Mouse (Mus musculus): ENCODE measurements at regions not wholly inside any gene's neighbourhood (a gene's known extent, or its start where the extent isn't known, plus 50 kb on each side); places are given as distances from the start of the nearest gene placed in this dataset.

- H3K27me3 ChIP-seq (ENCODE audit: control insufficient read depth, insufficient read depth, low read length): no peaks in the 10 kb centered on the region
- H3K4me2 ChIP-seq (ENCODE audit: low read depth, low read length): no peak overlapping the region
- DNase-seq (ENCODE audit: low spot score) (no peak), ATAC-seq (replicated peaks; ENCODE audit: insufficient number of reproducible peaks, low FRiP score, low TSS enrichment, low read depth) (no peak)
- no peaks in the 10 kb centered on the region for H3K36me3 ChIP-seq (replicated peaks; ENCODE audit: control insufficient read depth, insufficient read depth, low read depth, low read length)
- no peak overlapping the region for H3K9ac ChIP-seq (replicated peaks; ENCODE audit: low read length)
- 89% methylated on average over 6 of the region's 6 CpGs for WGBS
- no peaks in the 10 kb centered on the region for H3K9me3 ChIP-seq (replicated peaks; ENCODE audit: control insufficient read depth, low read length)
- H3K4me1 ChIP-seq (ENCODE audit: control insufficient read depth, insufficient read depth, low read length): no peaks in the 10 kb centered on the region
- no peak overlapping the region for H3K27ac ChIP-seq (replicated peaks; ENCODE audit: low read depth, low read length)
- H3K4me3 ChIP-seq (ENCODE audit: low read depth, low read length): no peak overlapping the region
These were observed 189.8 kb downstream of the Gm11011 start for GRCm38 (mm10) chr2:169397758-169398157.

- no peak overlapping the region for H3K4me2 ChIP-seq (ENCODE audit: low read depth, low read length)
- no peak for DNase-seq (ENCODE audit: low spot score)
- no peak overlapping the region for H3K9ac ChIP-seq (replicated peaks; ENCODE audit: low read length)
These were observed 190.5 kb downstream of the Gm11011 start for GRCm38 (mm10) chr2:169397013-169397412.

GRCm38 (mm10) chr2:169396294-169396693 is 191.3 kb downstream of the Gm11011 start:
- H3K27ac ChIP-seq (replicated peaks; ENCODE audit: low read depth, low read length): no peak overlapping the region
- WGBS: 78% methylated on average over 4 of the region's 4 CpGs
- H3K27me3 ChIP-seq (ENCODE audit: control insufficient read depth, insufficient read depth, low read length): no peaks in the 10 kb centered on the region
- H3K9ac ChIP-seq (replicated peaks; ENCODE audit: low read length): no peak overlapping the region
- DNase-seq (ENCODE audit: low spot score): no peak
- H3K36me3 ChIP-seq (replicated peaks; ENCODE audit: control insufficient read depth, insufficient read depth, low read depth, low read length): no peaks in the 10 kb centered on the region
- no peak overlapping the region for H3K4me2 ChIP-seq (ENCODE audit: low read depth, low read length)
- no peaks in the 10 kb centered on the region for H3K4me1 ChIP-seq (ENCODE audit: control insufficient read depth, insufficient read depth, low read length)
- no peak overlapping the region for H3K4me3 ChIP-seq (ENCODE audit: low read depth, low read length)
- H3K9me3 ChIP-seq (replicated peaks; ENCODE audit: control insufficient read depth, low read length): no peaks in the 10 kb centered on the region
- ATAC-seq (replicated peaks; ENCODE audit: insufficient number of reproducible peaks, low FRiP score, low TSS enrichment, low read depth): no peak

More at GRCm38 (mm10) chr2:169397013-169397412, 190.5 kb downstream of the Gm11011 start:
- Histone ChIP-seq H3K4me3 (ENCODE audit: low read depth, low read length) (no peak overlapping the region), H3K4me1 (ENCODE audit: control insufficient read depth, insufficient read depth, low read length) (no peaks in the 10 kb centered on the region), H3K9me3 (replicated peaks; ENCODE audit: control insufficient read depth, low read length) (no peaks in the 10 kb centered on the region), H3K27ac (replicated peaks; ENCODE audit: low read depth, low read length) (no peak overlapping the region), H3K27me3 (ENCODE audit: control insufficient read depth, insufficient read depth, low read length) (no peaks in the 10 kb centered on the region), H3K36me3 (replicated peaks; ENCODE audit: control insufficient read depth, insufficient read depth, low read depth, low read length) (no peaks in the 10 kb centered on the region)
- WGBS: 81% methylated on average over 4 of the region's 4 CpGs
- ATAC-seq (replicated peaks; ENCODE audit: insufficient number of reproducible peaks, low FRiP score, low TSS enrichment, low read depth): no peak

- H3K4me3 ChIP-seq (ENCODE audit: low read depth, low read length): no peak overlapping the region
- 79% methylated on average over 4 of the region's 4 CpGs for WGBS
- H3K9me3 ChIP-seq (replicated peaks; ENCODE audit: control insufficient read depth, low read length): no peaks in the 10 kb centered on the region
- DNase-seq (ENCODE audit: low spot score) (no peak), ATAC-seq (replicated peaks; ENCODE audit: insufficient number of reproducible peaks, low FRiP score, low TSS enrichment, low read depth) (no peak)
- H3K27me3 ChIP-seq (ENCODE audit: control insufficient read depth, insufficient read depth, low read length): no peaks in the 10 kb centered on the region
- no peaks in the 10 kb centered on the region for H3K4me1 ChIP-seq (ENCODE audit: control insufficient read depth, insufficient read depth, low read length)
- H3K36me3 ChIP-seq (replicated peaks; ENCODE audit: control insufficient read depth, insufficient read depth, low read depth, low read length): no peaks in the 10 kb centered on the region
- no peak overlapping the region for H3K4me2 ChIP-seq (ENCODE audit: low read depth, low read length)
- H3K27ac ChIP-seq (replicated peaks; ENCODE audit: low read depth, low read length): no peak overlapping the region
- H3K9ac ChIP-seq (replicated peaks; ENCODE audit: low read length): no peak overlapping the region
These were observed 197.9 kb downstream of the Gm11011 start for GRCm38 (mm10) chr2:169389611-169390010.

GRCm38 (mm10) chr2:169388569-169388968 is 199.0 kb downstream of the Gm11011 start:
- Histone ChIP-seq H3K9ac (replicated peaks; ENCODE audit: low read length) (no peak overlapping the region), H3K4me3 (ENCODE audit: low read depth, low read length) (no peak overlapping the region), H3K9me3 (replicated peaks; ENCODE audit: control insufficient read depth, low read length) (no peaks in the 10 kb centered on the region), H3K27ac (replicated peaks; ENCODE audit: low read depth, low read length) (no peak overlapping the region), H3K27me3 (ENCODE audit: control insufficient read depth, insufficient read depth, low read length) (no peaks in the 10 kb centered on the region), H3K36me3 (replicated peaks; ENCODE audit: control insufficient read depth, insufficient read depth, low read depth, low read length) (no peaks in the 10 kb centered on the region), H3K4me1 (ENCODE audit: control insufficient read depth, insufficient read depth, low read length) (no peaks in the 10 kb centered on the region), H3K4me2 (ENCODE audit: low read depth, low read length) (no peak overlapping the region)
- WGBS: 82% methylated on average over 8 of the region's 8 CpGs
- ATAC-seq (replicated peaks; ENCODE audit: insufficient number of reproducible peaks, low FRiP score, low TSS enrichment, low read depth) (no peak), DNase-seq (ENCODE audit: low spot score) (no peak)

- no peaks in the 10 kb centered on the region for H3K4me1 ChIP-seq (ENCODE audit: control insufficient read depth, insufficient read depth, low read length)
- no peaks in the 10 kb centered on the region for H3K36me3 ChIP-seq (replicated peaks; ENCODE audit: control insufficient read depth, insufficient read depth, low read depth, low read length)
- ATAC-seq (replicated peaks; ENCODE audit: insufficient number of reproducible peaks, low FRiP score, low TSS enrichment, low read depth) (no peak), DNase-seq (ENCODE audit: low spot score) (no peak)
- H3K4me2 ChIP-seq (ENCODE audit: low read depth, low read length): no peak overlapping the region
- H3K9me3 ChIP-seq (replicated peaks; ENCODE audit: control insufficient read depth, low read length): no peaks in the 10 kb centered on the region
- 62% methylated on average over 23 of the region's 23 CpGs for WGBS
- H3K27me3 ChIP-seq (ENCODE audit: control insufficient read depth, insufficient read depth, low read length): no peaks in the 10 kb centered on the region
- no peak overlapping the region for H3K4me3 ChIP-seq (ENCODE audit: low read depth, low read length)
- no peak overlapping the region for H3K9ac ChIP-seq (replicated peaks; ENCODE audit: low read length)
- no peak overlapping the region for H3K27ac ChIP-seq (replicated peaks; ENCODE audit: low read depth, low read length)
These were observed 199.6 kb downstream of the Gm11011 start for GRCm38 (mm10) chr2:169387765-169388518.

- DNase-seq (ENCODE audit: low spot score): no peak
- Histone ChIP-seq H3K9ac (replicated peaks; ENCODE audit: low read length) (no peak overlapping the region), H3K4me3 (ENCODE audit: low read depth, low read length) (no peak overlapping the region), H3K4me2 (ENCODE audit: low read depth, low read length) (no peak overlapping the region), H3K27me3 (ENCODE audit: control insufficient read depth, insufficient read depth, low read length) (no peaks in the 10 kb centered on the region), H3K9me3 (replicated peaks; ENCODE audit: control insufficient read depth, low read length) (no peaks in the 10 kb centered on the region), H3K4me1 (ENCODE audit: control insufficient read depth, insufficient read depth, low read length) (no peaks in the 10 kb centered on the region), H3K36me3 (replicated peaks; ENCODE audit: control insufficient read depth, insufficient read depth, low read depth, low read length) (no peaks in the 10 kb centered on the region), H3K27ac (replicated peaks; ENCODE audit: low read depth, low read length) (no peak overlapping the region)
- ATAC-seq (replicated peaks; ENCODE audit: insufficient number of reproducible peaks, low FRiP score, low TSS enrichment, low read depth): no peak
- 83% methylated on average over 3 of the region's 3 CpGs for WGBS
These were observed 203.8 kb downstream of the Gm11011 start for GRCm38 (mm10) chr2:169383701-169384100.

GRCm38 (mm10) chr2:169373069-169373468 is 214.5 kb downstream of the Gm11011 start:
- DNase-seq (ENCODE audit: low spot score) (no peak), ATAC-seq (replicated peaks; ENCODE audit: insufficient number of reproducible peaks, low FRiP score, low TSS enrichment, low read depth) (no peak)
- no peak overlapping the region for H3K4me2 ChIP-seq (ENCODE audit: low read depth, low read length)
- no peak overlapping the region for H3K9ac ChIP-seq (replicated peaks; ENCODE audit: low read length)
- H3K27me3 ChIP-seq (ENCODE audit: control insufficient read depth, insufficient read depth, low read length): no peaks in the 10 kb centered on the region
- no peaks in the 10 kb centered on the region for H3K4me1 ChIP-seq (ENCODE audit: control insufficient read depth, insufficient read depth, low read length)
- no peaks in the 10 kb centered on the region for H3K36me3 ChIP-seq (replicated peaks; ENCODE audit: control insufficient read depth, insufficient read depth, low read depth, low read length)
- WGBS: 91% methylated on average over 7 of the region's 7 CpGs
- no peaks in the 10 kb centered on the region for H3K9me3 ChIP-seq (replicated peaks; ENCODE audit: control insufficient read depth, low read length)
- no peak overlapping the region for H3K27ac ChIP-seq (replicated peaks; ENCODE audit: low read depth, low read length)
- H3K4me3 ChIP-seq (ENCODE audit: low read depth, low read length): no peak overlapping the region
